Mouse (Mus musculus) midbrain, embryonic 16.5 days (tissue): ENCODE data around the gene Nf2. TPM values are rescaled to one million over a fixed set of nuclear protein-coding genes. Genes with fewer than 3 reads are reported as not detected.
"Not testable (repeated sequence)": the region's sequence is repeated elsewhere in the genome, so short reads cannot be mapped to it uniquely, and the experiment has no call there.

Source experiments
- ATAC-seq: fragments of 200-750 bp; cut with Nextera tagmentation; 2 replicates; pipeline ENCODE4 v1.8.0; 2017; ENCODE audit warnings: moderate TSS enrichment
- H3K27ac ChIP-seq: fragments of 300-500 bp; sonication (generic); 2 replicates; pipeline ENCODE4 v1.5.1; 2014; ENCODE audit warnings: mild to moderate bottlenecking, low read length, mixed read lengths
- H3K27me3 ChIP-seq: fragments of 300-500 bp; sonication (generic); 2 replicates; pipeline ENCODE4 v1.6.1; 2014; ENCODE audit warnings: low read depth, low read length, mixed read lengths; ENCODE audit not compliant: control insufficient read depth, insufficient read depth
- H3K36me3 ChIP-seq: fragments of 300-500 bp; sonication (generic); 2 replicates; pipeline ENCODE4 v1.6.1; 2014; ENCODE audit warnings: mild to moderate bottlenecking, low read length, moderate library complexity, mixed read lengths; ENCODE audit not compliant: control insufficient read depth, insufficient read depth
- H3K4me1 ChIP-seq: fragments of 300-500 bp; sonication (generic); 2 replicates; pipeline ENCODE4 v1.6.1; 2014; ENCODE audit warnings: mild to moderate bottlenecking, low read length, mixed read lengths; ENCODE audit not compliant: control insufficient read depth, insufficient read depth
- H3K4me2 ChIP-seq: fragments of 300-500 bp; sonication (generic); 2 replicates; pipeline ENCODE4 v1.6.1; 2014; ENCODE audit warnings: mild to moderate bottlenecking, low read length, mixed read lengths
- H3K4me3 ChIP-seq: fragments of 300-500 bp; sonication (generic); 2 replicates; pipeline ENCODE4 v1.5.1; 2014; ENCODE audit warnings: low read depth, mild to moderate bottlenecking, low read length, moderate library complexity, mixed read lengths
- H3K9ac ChIP-seq: fragments of 300-500 bp; sonication (generic); 2 replicates; pipeline ENCODE4 v1.6.1; 2014; ENCODE audit warnings: low read depth, low read length, mixed read lengths
- H3K9me3 ChIP-seq: fragments of 300-500 bp; sonication (generic); replicated peaks from 2 replicates; pipeline ENCODE4 v1.6.1; 2014; ENCODE audit warnings: mild to moderate bottlenecking, low read length, mixed read lengths; ENCODE audit not compliant: control insufficient read depth, poor library complexity, severe bottlenecking
- WGBS: fragments of 180-500 bp; shearing (Covaris S2); extraction: QIAGEN DNeasy Blood & Tissue Kit; methylation state at CpG from one replicate; pipeline ENCODE4 v1.1.7; 2014; 5-methylcytosine and 5-hydroxymethylcytosine counted together
- polyA plus RNA-seq: library from polyadenylated mRNA; unstranded; fragments of >200 nt; fragmentation: Nextera tagmentation; extraction: Ambion mirVana; gene quantifications from 2 replicates; pipeline ENCODE4 v1.2.1, GENCODE M21; 2015

The Nf2 gene
- polyA plus RNA-seq, 1 experiment from 2014 or later, result 63.3 TPM

- Histone ChIP-seq H3K27me3 (no peaks in the 10 kb centered on the region), H3K4me1 (no peaks in the 10 kb centered on the region), H3K9ac (no peak overlapping the region), H3K27ac (no peak overlapping the region), H3K9me3 (no peaks in the 10 kb centered on the region), H3K36me3 (no peaks in the 10 kb centered on the region), H3K4me2 (no peak overlapping the region), H3K4me3 (no peak overlapping the region)
- no peak for ATAC-seq
- 95% methylated on average over 3 of the region's 3 CpGs for WGBS
Measured at GRCm38 (mm10) chr11:4826152-4826778, 23.1 kb downstream of the Nf2 start.

GRCm38 (mm10) chr11:4823655-4824312 lies 25.6 kb downstream of the Nf2 start:
- no peaks in the 10 kb centered on the region for H3K36me3 ChIP-seq
- ATAC-seq, result no peak
- H3K27ac ChIP-seq, result no peak overlapping the region
- WGBS, result 95% methylated on average over 6 of the region's 6 CpGs
- no peak overlapping the region for H3K9ac ChIP-seq
- no peaks in the 10 kb centered on the region for H3K27me3 ChIP-seq
- no peak overlapping the region for H3K4me3 ChIP-seq
- no peak overlapping the region for H3K4me2 ChIP-seq
- no peaks in the 10 kb centered on the region for H3K9me3 ChIP-seq
- no peaks in the 10 kb centered on the region for H3K4me1 ChIP-seq

GRCm38 (mm10) chr11:4822446-4822842 lies 26.9 kb downstream of the Nf2 start:
- WGBS, result 96% methylated on average over 4 of the region's 4 CpGs

GRCm38 (mm10) chr11:4821492-4822445 lies 27.6 kb downstream of the Nf2 start:
- no peak overlapping the region for H3K4me3 ChIP-seq
- H3K27me3 ChIP-seq, result no peaks in the 10 kb centered on the region
- no peaks in the 10 kb centered on the region for H3K9me3 ChIP-seq
- no peaks in the 10 kb centered on the region for H3K4me1 ChIP-seq
- no peaks in the 10 kb centered on the region for H3K36me3 ChIP-seq
- H3K27ac ChIP-seq, result no peak overlapping the region
- peak; percentile 76; the same call in 1 of the 2 replicates for ATAC-seq
- H3K4me2 ChIP-seq, result no peak overlapping the region
- H3K9ac ChIP-seq, result no peak overlapping the region
- 48% methylated on average over 7 of the region's 7 CpGs for WGBS

More at GRCm38 (mm10) chr11:4822446-4822842, 26.9 kb downstream of the Nf2 start:
- not testable (repeated sequence) for ATAC-seq, H3K9me3 ChIP-seq, H3K4me1 ChIP-seq, H3K27me3 ChIP-seq, H3K4me2 ChIP-seq, H3K9ac ChIP-seq, H3K36me3 ChIP-seq, H3K4me3 ChIP-seq, H3K27ac ChIP-seq

GRCm38 (mm10) chr11:4814507-4815450 lies 34.6 kb downstream of the Nf2 start:
- no peak for ATAC-seq
- Histone ChIP-seq H3K9ac (no peak overlapping the region), H3K4me1 (no peaks in the 10 kb centered on the region), H3K4me2 (no peak overlapping the region), H3K36me3 (no peaks in the 10 kb centered on the region), H3K27me3 (no peaks in the 10 kb centered on the region), H3K9me3 (no peaks in the 10 kb centered on the region), H3K27ac (no peak overlapping the region), H3K4me3 (no peak overlapping the region)
- 87% methylated on average over 7 of the region's 7 CpGs for WGBS

GRCm38 (mm10) chr11:4808311-4808710 lies 41.0 kb downstream of the Nf2 start:
- ATAC-seq, result no peak
- peaks cover 2% of the 10 kb centered on the region; the same call in 1 of the 2 replicates for H3K4me1 ChIP-seq
- WGBS, result 64% methylated on average over 6 of the region's 6 CpGs
- H3K4me3 ChIP-seq, result no peak overlapping the region
- no peak overlapping the region for H3K9ac ChIP-seq
- H3K27me3 ChIP-seq, result no peaks in the 10 kb centered on the region
- H3K4me2 ChIP-seq, result no peak overlapping the region
- H3K9me3 ChIP-seq, result no peaks in the 10 kb centered on the region
- no peaks in the 10 kb centered on the region for H3K36me3 ChIP-seq
- H3K27ac ChIP-seq, result 0 out of 2 replicates have a peak overlapping the region, but pooled peaks have one; percentile 12

GRCm38 (mm10) chr11:4806031-4806715 lies 43.2 kb downstream of the Nf2 start:
- no peak overlapping the region for H3K27ac ChIP-seq
- no peaks in the 10 kb centered on the region for H3K9me3 ChIP-seq
- H3K9ac ChIP-seq, result no peak overlapping the region
- no peak overlapping the region for H3K4me2 ChIP-seq
- no peaks in the 10 kb centered on the region for H3K27me3 ChIP-seq
- no peak for ATAC-seq
- H3K36me3 ChIP-seq, result 0 out of 2 replicates have a peak, but pooled peaks cover 3% of the 10 kb centered on the region
- peaks cover 2% of the 10 kb centered on the region; the same call in 1 of the 2 replicates for H3K4me1 ChIP-seq
- 86% methylated on average over 6 of the region's 6 CpGs for WGBS
- H3K4me3 ChIP-seq, result no peak overlapping the region
